Mouse (Mus musculus) intestine, postnatal 0 days (tissue): ENCODE measurements around the gene Fgd2. TPM values are rescaled to one million over a fixed set of nuclear protein-coding genes. Genes with fewer than 3 reads are reported as not detected.

Experiments
- ATAC-seq: fragments of 200-750 bp; cut with Nextera tagmentation; 2 replicates; pipeline ENCODE4 v1.8.0; 2017; ENCODE audit warnings: mild to moderate bottlenecking, moderate TSS enrichment, moderate library complexity
- H3K27ac ChIP-seq: fragments of 300-500 bp; sonication (generic); 2 replicates; pipeline ENCODE4 v1.5.1; 2014; ENCODE audit warnings: mild to moderate bottlenecking, low read depth, low read length, moderate library complexity
- H3K27me3 ChIP-seq: fragments of 300-500 bp; sonication (generic); replicated peaks from 2 replicates; pipeline ENCODE4 v1.6.1; 2014; ENCODE audit warnings: low read length, mixed read lengths; ENCODE audit not compliant: control insufficient read depth, insufficient read depth
- H3K36me3 ChIP-seq: fragments of 300-500 bp; sonication (generic); 2 replicates; pipeline ENCODE4 v1.6.1; 2014; ENCODE audit warnings: mild to moderate bottlenecking, moderate library complexity; ENCODE audit not compliant: control insufficient read depth, insufficient read depth
- H3K4me1 ChIP-seq: fragments of 300-500 bp; sonication (generic); replicated peaks from 2 replicates; pipeline ENCODE4 v1.6.1; 2014; ENCODE audit warnings: antibody characterized with exemption, low read length, mixed read lengths; ENCODE audit not compliant: control insufficient read depth, insufficient read depth
- H3K4me2 ChIP-seq: fragments of 300-500 bp; sonication (generic); replicated peaks from 2 replicates; pipeline ENCODE4 v1.6.1; 2014; ENCODE audit warnings: low read depth, mild to moderate bottlenecking, moderate library complexity
- H3K4me3 ChIP-seq: fragments of 300-500 bp; sonication (generic); 2 replicates; pipeline ENCODE4 v1.5.1; 2014; ENCODE audit warnings: low read depth, low read length
- H3K9ac ChIP-seq: fragments of 300-500 bp; sonication (generic); 2 replicates; pipeline ENCODE4 v1.6.1; 2014; ENCODE audit warnings: mild to moderate bottlenecking, low read depth, low read length
- H3K9me3 ChIP-seq: fragments of 300-500 bp; sonication (generic); 2 replicates; pipeline ENCODE4 v1.6.1; 2016; ENCODE audit warnings: mixed run types; ENCODE audit not compliant: control insufficient read depth
- CTCF ChIP-seq: sonication (generic); IDR thresholded peaks from 2 replicates; pipeline ENCODE4 v1.5.1; 2016; ENCODE audit warnings: low read depth, mild to moderate bottlenecking, control low read depth, antibody characterized with exemption, moderate library complexity
- WGBS: fragments of 180-500 bp; shearing (Covaris S2); extraction: QIAGEN DNeasy Blood & Tissue Kit; methylation state at CpG from one replicate; pipeline ENCODE4 v1.1.7; 2014; 5-methylcytosine and 5-hydroxymethylcytosine counted together
- polyA plus RNA-seq: library from polyadenylated mRNA; unstranded; fragments of >200 nt; fragmentation: Nextera tagmentation; extraction: Ambion mirVana; gene quantifications from 2 replicates; pipeline ENCODE4 v1.2.1, GENCODE M21; 2015

Fgd2 gene
- polyA plus RNA-seq, 1 experiment from 2014 or later = 4.9 TPM

DNA sequence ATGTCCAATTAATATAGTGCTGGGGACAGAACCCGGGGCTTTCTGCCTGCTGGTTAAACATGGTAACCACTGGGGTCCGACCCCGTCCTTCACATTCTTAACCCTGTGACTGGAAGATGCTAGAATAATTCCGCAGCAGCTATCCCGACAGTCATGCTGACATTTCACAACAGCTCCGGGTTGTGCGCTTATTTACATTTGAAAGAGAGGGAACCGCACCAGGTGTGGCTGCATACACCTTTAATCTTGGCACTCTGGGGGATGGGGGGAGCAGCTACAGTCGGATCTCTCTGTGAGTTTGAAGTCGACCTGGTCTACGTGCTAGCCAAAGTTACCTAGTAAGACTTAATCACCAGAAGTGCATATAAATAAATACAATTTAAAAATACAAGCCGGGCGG lies 44.8 kb downstream of the Fgd2 start:
- no peaks in the 10 kb centered on the region for H3K4me1 ChIP-seq

DNA sequence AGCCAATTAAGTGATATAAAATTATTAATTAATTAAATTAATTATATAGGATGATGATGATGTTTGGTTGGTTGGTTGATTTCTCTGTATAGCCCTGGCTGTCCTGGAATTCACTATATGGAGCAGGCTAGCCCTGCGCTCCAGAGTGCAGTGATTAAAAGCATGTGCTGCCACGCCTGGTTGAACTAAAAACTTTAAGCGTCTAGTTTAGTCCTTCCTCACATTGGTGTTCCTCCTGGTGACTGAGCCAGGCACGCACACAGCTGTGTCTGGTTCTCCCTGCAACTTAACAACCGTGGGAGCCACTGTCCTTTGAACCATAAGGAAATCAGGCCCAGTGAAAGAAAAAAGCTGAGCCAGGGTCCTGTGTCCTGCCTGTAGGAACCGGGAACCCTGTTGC lies 45.4 kb downstream of the Fgd2 start:
- no peak overlapping the region for H3K27ac ChIP-seq
- no peak overlapping the region for H3K4me3 ChIP-seq
- H3K9me3 ChIP-seq = no peaks in the 10 kb centered on the region
- H3K36me3 ChIP-seq = no peaks in the 10 kb centered on the region
- H3K4me1 ChIP-seq = no peaks in the 10 kb centered on the region
- no peak for ATAC-seq
- H3K27me3 ChIP-seq = no peaks in the 10 kb centered on the region
- TF ChIP-seq CTCF = no peak
- 48% methylated on average over 6 of the region's 6 CpGs for WGBS
- no peak overlapping the region for H3K4me2 ChIP-seq
- no peak overlapping the region for H3K9ac ChIP-seq

More for the DNA sequence above, 44.8 kb downstream of the Fgd2 start:
- TF ChIP-seq CTCF = no peak
- H3K9me3 ChIP-seq = no peaks in the 10 kb centered on the region
- no peak for ATAC-seq
- H3K27ac ChIP-seq = no peak overlapping the region
- no peaks in the 10 kb centered on the region for H3K36me3 ChIP-seq
- no peaks in the 10 kb centered on the region for H3K27me3 ChIP-seq
- H3K9ac ChIP-seq = no peak overlapping the region
- no peak overlapping the region for H3K4me3 ChIP-seq
- 47% methylated on average over 13 of the region's 13 CpGs for WGBS
- H3K4me2 ChIP-seq = no peak overlapping the region

- H3K27me3 ChIP-seq = no peaks in the 10 kb centered on the region
- no peaks in the 10 kb centered on the region for H3K9me3 ChIP-seq
- H3K9ac ChIP-seq = no peak overlapping the region
- no peak for ATAC-seq
- no peak overlapping the region for H3K4me3 ChIP-seq
- no peak for TF ChIP-seq CTCF
- H3K27ac ChIP-seq = no peak overlapping the region
- no peak overlapping the region for H3K4me2 ChIP-seq
- H3K36me3 ChIP-seq = no peaks in the 10 kb centered on the region
- WGBS = 83% methylated on average over 5 of the region's 5 CpGs
- no peaks in the 10 kb centered on the region for H3K4me1 ChIP-seq
Observed at GRCm38 (mm10) chr17:29407405-29407804, 46.7 kb downstream of the Fgd2 start.

DNA sequence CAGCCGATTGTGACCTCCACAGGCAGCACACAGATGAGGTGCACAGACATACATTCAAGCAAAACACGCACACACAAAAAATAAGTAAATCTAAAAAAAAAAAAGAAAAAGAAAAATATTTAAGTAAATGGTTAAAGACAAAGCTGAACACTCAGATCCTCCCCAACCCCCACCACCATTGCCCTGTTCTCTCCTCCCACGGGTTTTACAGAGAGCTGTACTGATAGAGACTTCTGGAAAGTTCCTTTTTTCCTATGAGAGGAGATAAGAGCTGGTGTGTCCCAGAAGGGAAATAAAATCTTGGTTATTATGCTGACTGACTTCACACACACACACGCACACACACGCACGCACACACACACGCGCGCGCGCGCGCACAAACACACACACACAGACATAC lies 47.6 kb downstream of the Fgd2 start:
- no peaks in the 10 kb centered on the region for H3K9me3 ChIP-seq
- H3K36me3 ChIP-seq = no peaks in the 10 kb centered on the region
- TF ChIP-seq CTCF = no peak
- H3K27me3 ChIP-seq = no peaks in the 10 kb centered on the region
- no peak overlapping the region for H3K9ac ChIP-seq
- no peak overlapping the region for H3K27ac ChIP-seq
- 91% methylated on average over 13 of the region's 13 CpGs for WGBS
- no peak overlapping the region for H3K4me3 ChIP-seq
- no peak overlapping the region for H3K4me2 ChIP-seq
- no peak for ATAC-seq
- H3K4me1 ChIP-seq = no peaks in the 10 kb centered on the region

DNA sequence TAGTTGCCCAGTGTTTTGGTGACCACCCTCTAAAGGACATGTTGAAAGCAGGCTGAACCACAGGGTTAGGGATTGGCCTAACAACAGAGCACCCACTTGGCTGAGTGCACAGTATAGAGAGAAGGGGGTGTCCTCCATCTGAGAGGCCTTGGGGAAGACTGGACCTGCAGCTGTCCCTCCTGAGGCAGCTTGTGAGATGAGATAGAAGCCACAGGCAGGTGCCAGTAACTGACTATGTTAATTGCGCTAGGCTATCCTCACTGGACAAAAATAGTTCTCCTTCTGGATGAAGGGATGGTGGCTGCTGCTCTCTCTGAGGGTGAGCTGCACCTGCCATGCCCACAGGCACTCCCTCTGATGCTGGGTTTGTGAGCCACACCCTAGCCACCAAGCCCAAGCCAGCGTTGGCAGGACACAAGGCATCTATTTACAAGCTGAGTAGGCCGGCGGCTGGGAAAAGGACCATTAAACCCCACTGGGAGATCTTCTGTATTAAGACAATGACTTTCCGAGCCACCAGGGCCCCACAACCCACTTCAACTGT lies 49.2 kb downstream of the Fgd2 start:
- no peak for ATAC-seq
- H3K4me2 ChIP-seq = no peak overlapping the region
- no peak for TF ChIP-seq CTCF
- H3K4me3 ChIP-seq = no peak overlapping the region
- no peaks in the 10 kb centered on the region for H3K9me3 ChIP-seq
- no peaks in the 10 kb centered on the region for H3K4me1 ChIP-seq
- no peaks in the 10 kb centered on the region for H3K36me3 ChIP-seq
- H3K9ac ChIP-seq = no peak overlapping the region
- H3K27me3 ChIP-seq = no peaks in the 10 kb centered on the region
- H3K27ac ChIP-seq = no peak overlapping the region
- WGBS = 66% methylated on average over 5 of the region's 5 CpGs

GRCm38 (mm10) chr17:29411821-29412425 lies 51.2 kb downstream of the Fgd2 start:
- peaks cover 3% of the 10 kb centered on the region; the same call in 1 of the 2 replicates for H3K4me1 ChIP-seq
- no peak overlapping the region for H3K4me2 ChIP-seq
- no peak overlapping the region for H3K27ac ChIP-seq
- ATAC-seq = no peak
- H3K36me3 ChIP-seq = no peaks in the 10 kb centered on the region
- H3K9me3 ChIP-seq = no peaks in the 10 kb centered on the region
- H3K4me3 ChIP-seq = no peak overlapping the region
- 58% methylated on average over 8 of the region's 8 CpGs for WGBS
- TF ChIP-seq CTCF = no peak
- H3K9ac ChIP-seq = no peak overlapping the region
- no peaks in the 10 kb centered on the region for H3K27me3 ChIP-seq
